Mouse (Mus musculus): ENCODE measurements around the gene D430042O09Rik. TPM values are rescaled to one million over a fixed set of nuclear protein-coding genes. Genes with fewer than 3 reads are reported as not detected.

The D430042O09Rik gene
- polyA plus RNA-seq, 2 experiments = 2.2 TPM

DNA sequence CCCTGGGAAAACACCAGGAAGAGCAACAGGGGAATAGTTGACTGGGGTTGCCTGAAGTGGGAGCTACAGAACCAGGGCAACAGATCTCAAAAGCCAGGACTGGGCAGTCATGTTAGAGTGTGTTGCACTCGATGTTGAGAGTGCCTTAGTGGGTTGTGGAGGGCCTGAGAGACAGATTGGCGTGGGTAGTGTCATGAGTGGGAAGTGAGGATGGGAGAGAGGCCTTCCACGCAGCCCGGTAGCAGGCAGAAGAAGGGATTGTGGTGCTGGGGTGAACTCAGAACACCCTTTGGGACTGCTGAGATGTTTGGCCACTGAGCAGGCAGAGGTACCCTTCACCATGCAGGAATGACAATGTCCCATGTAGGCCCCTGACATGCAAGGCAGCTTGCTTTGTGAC lies 189.4 kb downstream of the D430042O09Rik start:
- no peak overlapping the region for H3K9ac ChIP-seq (replicated peaks)
- 46% methylated on average over 4 of the region's 4 CpGs for WGBS (ENCODE audit: insufficient replicate concordance)
- no peak overlapping the region for H3K27ac ChIP-seq
- no peaks in the 10 kb centered on the region for H3K4me1 ChIP-seq (replicated peaks; ENCODE audit: control insufficient read depth in 2 of 2, insufficient read depth in 2 of 2, low read length in 1 of 2)
- DNase-seq (ENCODE audit: low read depth in 3 of 3, low spot score in 3 of 3) (no peak), ATAC-seq (ENCODE audit: insufficient read depth) (no peak)
- no peak overlapping the region for H3K4me2 ChIP-seq (ENCODE audit: low read depth)
- no peaks in the 10 kb centered on the region for H3K36me3 ChIP-seq (replicated peaks; ENCODE audit: control insufficient read depth, insufficient read depth, low read depth)
- TF ChIP-seq CTCF (IDR thresholded peaks at IDR 0.05; ENCODE audit: low read depth) = no peak
- no peak for TF ChIP-seq EP300 (IDR thresholded peaks at IDR 0.05; ENCODE audit: low read depth)
- no peak overlapping the region for H3K4me3 ChIP-seq (ENCODE audit: insufficient read depth in 1 of 2, low read depth in 2 of 2, low read length in 2 of 2)
- no peaks in the 10 kb centered on the region for H3K27me3 ChIP-seq (ENCODE audit: control insufficient read depth, insufficient read depth, low read length)
- no peaks in the 10 kb centered on the region for H3K9me3 ChIP-seq (ENCODE audit: control insufficient read depth, low read length)

DNA sequence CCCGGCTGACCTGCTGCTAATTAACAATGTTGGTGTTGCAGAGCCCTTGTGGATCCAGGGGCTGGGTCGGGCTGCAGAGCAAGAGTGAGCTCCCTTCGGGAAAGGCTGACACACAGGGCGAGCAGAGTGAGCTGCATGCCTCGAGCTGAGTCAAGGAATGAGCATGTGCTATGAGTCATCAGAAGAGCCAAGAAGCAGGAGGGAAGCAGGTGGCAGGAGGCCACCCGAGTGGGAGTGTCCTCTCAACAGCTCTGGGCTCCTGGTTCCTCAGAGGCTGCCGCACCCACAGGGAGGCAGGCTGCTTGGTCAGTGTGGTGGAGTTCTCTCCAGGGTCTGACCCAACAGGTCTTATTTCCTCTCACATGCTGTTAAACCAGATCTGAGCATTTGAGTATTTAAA lies 191.3 kb downstream of the D430042O09Rik start:
- H3K9ac ChIP-seq (replicated peaks) = no peak overlapping the region
- TF ChIP-seq CTCF (IDR thresholded peaks at IDR 0.05; ENCODE audit: low read depth) (no peak), EP300 (IDR thresholded peaks at IDR 0.05; ENCODE audit: low read depth) (no peak)
- H3K4me2 ChIP-seq (ENCODE audit: low read depth) = no peak overlapping the region
- 26% methylated on average over 7 of the region's 7 CpGs for WGBS (ENCODE audit: insufficient replicate concordance)
- no peaks in the 10 kb centered on the region for H3K27me3 ChIP-seq (ENCODE audit: control insufficient read depth, insufficient read depth, low read length)
- no peaks in the 10 kb centered on the region for H3K4me1 ChIP-seq (replicated peaks; ENCODE audit: control insufficient read depth in 2 of 2, insufficient read depth in 2 of 2, low read length in 1 of 2)
- no peak overlapping the region for H3K4me3 ChIP-seq (ENCODE audit: insufficient read depth in 1 of 2, low read depth in 2 of 2, low read length in 2 of 2)
- no peak for DNase-seq (ENCODE audit: low read depth in 3 of 3, low spot score in 3 of 3)
- H3K27ac ChIP-seq = no peak overlapping the region
- H3K9me3 ChIP-seq (ENCODE audit: control insufficient read depth, low read length) = no peaks in the 10 kb centered on the region
- ATAC-seq (ENCODE audit: insufficient read depth) = no peak
- no peaks in the 10 kb centered on the region for H3K36me3 ChIP-seq (replicated peaks; ENCODE audit: control insufficient read depth, insufficient read depth, low read depth)

DNA sequence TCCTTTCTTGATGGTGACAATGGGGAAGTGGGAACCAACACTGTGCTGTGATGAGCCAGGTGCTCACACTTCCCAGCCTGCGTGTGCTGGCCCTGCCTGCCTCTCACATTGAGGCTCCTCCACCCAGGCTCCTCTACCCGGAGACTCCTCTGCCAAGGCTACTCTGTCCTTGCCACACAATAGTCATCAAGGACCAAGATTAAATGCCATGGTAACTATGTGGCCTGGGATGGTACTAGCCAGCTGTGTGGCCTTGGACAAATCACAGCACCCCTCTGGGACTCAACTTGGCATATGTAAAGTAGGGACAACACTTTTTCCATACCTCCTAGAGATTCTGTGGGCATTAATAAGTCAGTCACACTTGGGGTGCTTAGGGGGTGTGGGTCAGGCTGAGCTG lies 192.2 kb downstream of the D430042O09Rik start:
- H3K27ac ChIP-seq = no peak overlapping the region
- no peak overlapping the region for H3K9ac ChIP-seq (replicated peaks)
- no peaks in the 10 kb centered on the region for H3K4me1 ChIP-seq (replicated peaks; ENCODE audit: control insufficient read depth in 2 of 2, insufficient read depth in 2 of 2, low read length in 1 of 2)
- H3K36me3 ChIP-seq (replicated peaks; ENCODE audit: control insufficient read depth, insufficient read depth, low read depth) = no peaks in the 10 kb centered on the region
- TF ChIP-seq EP300 (IDR thresholded peaks at IDR 0.05; ENCODE audit: low read depth) (no peak), CTCF (IDR thresholded peaks at IDR 0.05; ENCODE audit: low read depth) (no peak)
- ATAC-seq (ENCODE audit: insufficient read depth) (no peak), DNase-seq (ENCODE audit: low read depth in 3 of 3, low spot score in 3 of 3) (no peak)
- no peak overlapping the region for H3K4me3 ChIP-seq (ENCODE audit: insufficient read depth in 1 of 2, low read depth in 2 of 2, low read length in 2 of 2)
- H3K4me2 ChIP-seq (ENCODE audit: low read depth) = no peak overlapping the region
- WGBS (ENCODE audit: insufficient replicate concordance) = 40% methylated on average over 2 of the region's 2 CpGs
- H3K9me3 ChIP-seq (ENCODE audit: control insufficient read depth, low read length) = no peaks in the 10 kb centered on the region
- H3K27me3 ChIP-seq (ENCODE audit: control insufficient read depth, insufficient read depth, low read length) = no peaks in the 10 kb centered on the region

DNA sequence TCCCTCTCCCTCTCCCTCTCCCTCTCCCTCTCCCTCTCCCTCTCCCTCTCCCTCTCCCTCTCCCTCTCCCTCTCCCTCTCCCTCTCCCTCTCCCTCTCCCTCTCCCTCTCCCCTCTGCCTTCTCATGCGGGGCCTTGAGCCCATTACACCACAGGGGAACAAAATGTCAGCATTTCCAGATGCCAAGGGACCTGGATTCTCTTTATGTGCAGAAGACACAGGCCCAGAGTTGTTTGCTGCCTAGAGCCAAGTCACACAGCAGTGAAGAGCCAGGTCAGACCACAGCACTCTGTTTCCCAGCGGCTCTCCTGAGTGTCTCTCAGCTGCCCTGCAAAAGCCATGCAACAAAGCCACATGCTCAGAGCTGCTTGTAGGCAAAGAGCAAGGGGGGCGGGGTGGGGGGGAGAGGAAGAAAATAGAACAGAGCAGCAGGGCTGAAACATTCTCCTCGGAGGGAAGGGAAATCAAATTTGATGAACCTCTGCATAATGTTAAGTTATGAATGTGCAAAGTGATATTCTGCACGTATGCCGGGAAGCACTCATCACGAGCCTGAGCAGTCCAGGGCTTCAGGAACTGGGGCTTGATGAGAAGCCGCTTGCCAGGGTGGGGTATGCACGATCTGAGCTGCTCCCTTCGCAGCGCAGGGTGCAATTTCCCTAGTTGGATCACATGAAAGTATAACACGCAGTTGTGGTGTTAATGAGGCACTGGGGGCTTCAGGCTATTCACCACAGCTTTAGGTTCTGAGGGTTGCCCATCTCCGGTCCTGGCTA lies 192.9 kb downstream of the D430042O09Rik start:
- H3K4me2 ChIP-seq (ENCODE audit: low read depth) = no peak overlapping the region
- H3K9ac ChIP-seq (replicated peaks) = no peak overlapping the region
- H3K36me3 ChIP-seq (replicated peaks; ENCODE audit: control insufficient read depth, insufficient read depth, low read depth) = no peaks in the 10 kb centered on the region
- DNase-seq (ENCODE audit: low read depth in 3 of 3, low spot score in 3 of 3) = no peak
- 56% methylated on average over 13 of the region's 13 CpGs for WGBS (ENCODE audit: insufficient replicate concordance)
- TF ChIP-seq EP300 (IDR thresholded peaks at IDR 0.05; ENCODE audit: low read depth) = no peak
- TF ChIP-seq CTCF (IDR thresholded peaks at IDR 0.05; ENCODE audit: low read depth) = no peak
- no peaks in the 10 kb centered on the region for H3K9me3 ChIP-seq (ENCODE audit: control insufficient read depth, low read length)
- H3K27ac ChIP-seq = no peak overlapping the region
- no peak overlapping the region for H3K4me3 ChIP-seq (ENCODE audit: insufficient read depth in 1 of 2, low read depth in 2 of 2, low read length in 2 of 2)
- no peak for ATAC-seq (ENCODE audit: insufficient read depth)
- H3K4me1 ChIP-seq (replicated peaks; ENCODE audit: control insufficient read depth in 2 of 2, insufficient read depth in 2 of 2, low read length in 1 of 2) = no peaks in the 10 kb centered on the region
- H3K27me3 ChIP-seq (ENCODE audit: control insufficient read depth, insufficient read depth, low read length) = no peaks in the 10 kb centered on the region

DNA sequence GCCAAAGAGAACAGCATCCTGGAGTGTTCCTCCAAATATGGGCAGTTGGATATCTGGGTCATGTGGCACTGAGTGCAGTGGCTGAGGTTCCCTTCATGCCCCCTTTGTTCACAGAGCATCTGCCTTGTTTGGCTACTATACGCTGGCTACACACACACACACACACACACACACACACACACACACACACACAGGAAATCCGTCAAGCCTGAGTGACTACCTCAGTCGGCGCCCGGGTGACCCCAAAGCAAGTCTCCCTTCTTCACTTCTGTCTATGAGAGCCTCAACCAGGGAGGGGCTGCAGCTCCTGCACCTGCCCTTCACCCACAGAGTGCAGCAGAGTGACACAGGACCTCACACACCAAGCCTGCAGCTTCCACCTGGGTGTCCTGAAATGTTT lies 213.1 kb downstream of the D430042O09Rik start:
- no peak for DNase-seq (ENCODE audit: low read depth in 3 of 3, low spot score in 3 of 3)
- Histone ChIP-seq H3K27ac (no peak overlapping the region), H3K4me3 (ENCODE audit: insufficient read depth in 1 of 2, low read depth in 2 of 2, low read length in 2 of 2) (no peak overlapping the region), H3K4me1 (replicated peaks; ENCODE audit: control insufficient read depth in 2 of 2, insufficient read depth in 2 of 2, low read length in 1 of 2) (no peaks in the 10 kb centered on the region), H3K4me2 (ENCODE audit: low read depth) (no peak overlapping the region), H3K9ac (replicated peaks) (no peak overlapping the region), H3K36me3 (replicated peaks; ENCODE audit: control insufficient read depth, insufficient read depth, low read depth) (no peaks in the 10 kb centered on the region), H3K9me3 (ENCODE audit: control insufficient read depth, low read length) (no peaks in the 10 kb centered on the region), H3K27me3 (ENCODE audit: control insufficient read depth, insufficient read depth, low read length) (no peaks in the 10 kb centered on the region)
- TF ChIP-seq CTCF (IDR thresholded peaks at IDR 0.05; ENCODE audit: low read depth) = no peak
- no peak for TF ChIP-seq EP300 (IDR thresholded peaks at IDR 0.05; ENCODE audit: low read depth)
- no peak for ATAC-seq (ENCODE audit: insufficient read depth)
- 57% methylated on average over 5 of the region's 5 CpGs for WGBS (ENCODE audit: insufficient replicate concordance)
